Mouse (Mus musculus): ENCODE results near the gene Snx21. TPM values are rescaled to one million over a fixed set of nuclear protein-coding genes. Genes with fewer than 3 reads are reported as not detected.
A peak's percentile ranks its signal among the peaks of the same experiment; 100 is the strongest.

Snx21 gene
- polyA plus RNA-seq, 1 experiment from 2014 or later, result 22.7 TPM

- under 1% methylated on average over 53 of the region's 53 CpGs for WGBS
- Histone ChIP-seq H3K4me3 (ENCODE audit: low read length) (peak within 1 kb of the TSS; percentile 86), H3K4me2 (replicated peaks; ENCODE audit: low read depth, low read length) (peak within 1 kb of the TSS; percentile 75), H3K9me3 (ENCODE audit: low read length) (no peaks in the 10 kb centered on the region), H3K36me3 (ENCODE audit: insufficient read depth, low read length) (peaks cover 46% of the 10 kb centered on the region), H3K27ac (ENCODE audit: low read length) (peak within 1 kb of the TSS; percentile 71), H3K9ac (replicated peaks; ENCODE audit: low read length) (peak within 1 kb of the TSS; percentile 87), H3K27me3 (ENCODE audit: insufficient read depth, low read length) (no peaks in the 10 kb centered on the region), H3K4me1 (ENCODE audit: insufficient read depth, low read length) (peaks cover 25% of the 10 kb centered on the region)
- peak; percentile 99 for ATAC-seq (ENCODE audit: low FRiP score, low TSS enrichment)
These were observed 16.2 kb upstream of the Snx21 start, which contains the start of gene Ube2c for GRCm38 (mm10) chr2:164769258-164770037. Ube2c (plus strand) TSS chr2:164769898.

GRCm38 (mm10) chr2:164770279-164770678 lies 15.3 kb upstream of the Snx21 start:
- ATAC-seq (ENCODE audit: low FRiP score, low TSS enrichment), result no peak
- no peaks in the 10 kb centered on the region for H3K9me3 ChIP-seq (ENCODE audit: low read length)
- H3K36me3 ChIP-seq (ENCODE audit: insufficient read depth, low read length), result peaks cover 39% of the 10 kb centered on the region
- no peaks in the 10 kb centered on the region for H3K27me3 ChIP-seq (ENCODE audit: insufficient read depth, low read length)
- H3K4me3 ChIP-seq (ENCODE audit: low read length), result peak overlapping the region; percentile 86
- H3K4me1 ChIP-seq (ENCODE audit: insufficient read depth, low read length), result peaks cover 25% of the 10 kb centered on the region
- H3K9ac ChIP-seq (replicated peaks; ENCODE audit: low read length), result peak overlapping the region; percentile 87
- H3K27ac ChIP-seq (ENCODE audit: low read length), result peak overlapping the region; percentile 71; the same call in 1 of the 2 replicates
- H3K4me2 ChIP-seq (replicated peaks; ENCODE audit: low read depth, low read length), result peak overlapping the region; percentile 75
- WGBS, result 1% methylated on average over 15 of the region's 15 CpGs

GRCm38 (mm10) chr2:164771123-164771522 lies 14.5 kb upstream of the Snx21 start:
- Histone ChIP-seq H3K9ac (replicated peaks; ENCODE audit: low read length) (peak overlapping the region; percentile 87), H3K9me3 (ENCODE audit: low read length) (no peaks in the 10 kb centered on the region), H3K36me3 (ENCODE audit: insufficient read depth, low read length) (peaks cover 34% of the 10 kb centered on the region), H3K4me3 (ENCODE audit: low read length) (peak overlapping the region; percentile 86), H3K4me1 (ENCODE audit: insufficient read depth, low read length) (peaks cover 25% of the 10 kb centered on the region), H3K27ac (ENCODE audit: low read length) (no peak overlapping the region), H3K4me2 (replicated peaks; ENCODE audit: low read depth, low read length) (peak overlapping the region; percentile 75), H3K27me3 (ENCODE audit: insufficient read depth, low read length) (no peaks in the 10 kb centered on the region)
- 70% methylated on average over 8 of the region's 8 CpGs for WGBS
- ATAC-seq (ENCODE audit: low FRiP score, low TSS enrichment), result no peak

GRCm38 (mm10) chr2:164773229-164773988 lies 12.2 kb upstream of the Snx21 start:
- Histone ChIP-seq H3K27me3 (ENCODE audit: insufficient read depth, low read length) (no peaks in the 10 kb centered on the region), H3K9me3 (ENCODE audit: low read length) (no peaks in the 10 kb centered on the region), H3K9ac (replicated peaks; ENCODE audit: low read length) (no peak overlapping the region), H3K4me1 (ENCODE audit: insufficient read depth, low read length) (peaks cover 25% of the 10 kb centered on the region), H3K4me2 (replicated peaks; ENCODE audit: low read depth, low read length) (no peak overlapping the region), H3K36me3 (ENCODE audit: insufficient read depth, low read length) (peaks cover 19% of the 10 kb centered on the region), H3K4me3 (ENCODE audit: low read length) (no peak overlapping the region), H3K27ac (ENCODE audit: low read length) (no peak overlapping the region)
- ATAC-seq (ENCODE audit: low FRiP score, low TSS enrichment), result no peak
- 82% methylated on average over 14 of the region's 14 CpGs for WGBS

- H3K9me3 ChIP-seq (ENCODE audit: low read length), result no peaks in the 10 kb centered on the region
- H3K4me3 ChIP-seq (ENCODE audit: low read length), result no peak overlapping the region
- H3K27me3 ChIP-seq (ENCODE audit: insufficient read depth, low read length), result no peaks in the 10 kb centered on the region
- no peak overlapping the region for H3K27ac ChIP-seq (ENCODE audit: low read length)
- no peak overlapping the region for H3K4me2 ChIP-seq (replicated peaks; ENCODE audit: low read depth, low read length)
- no peak overlapping the region for H3K9ac ChIP-seq (replicated peaks; ENCODE audit: low read length)
- H3K4me1 ChIP-seq (ENCODE audit: insufficient read depth, low read length), result peaks cover 25% of the 10 kb centered on the region
- no peak for ATAC-seq (ENCODE audit: low FRiP score, low TSS enrichment)
- peaks cover 19% of the 10 kb centered on the region for H3K36me3 ChIP-seq (ENCODE audit: insufficient read depth, low read length)
- WGBS, result 85% methylated on average over 5 of the region's 5 CpGs
These were observed 11.6 kb upstream of the Snx21 start for GRCm38 (mm10) chr2:164773989-164774364.

- no peak overlapping the region for H3K4me3 ChIP-seq (ENCODE audit: low read length)
- H3K4me2 ChIP-seq (replicated peaks; ENCODE audit: low read depth, low read length), result no peak overlapping the region
- peaks cover 19% of the 10 kb centered on the region for H3K36me3 ChIP-seq (ENCODE audit: insufficient read depth, low read length)
- H3K27me3 ChIP-seq (ENCODE audit: insufficient read depth, low read length), result no peaks in the 10 kb centered on the region
- ATAC-seq (ENCODE audit: low FRiP score, low TSS enrichment), result no peak
- H3K4me1 ChIP-seq (ENCODE audit: insufficient read depth, low read length), result peaks cover 13% of the 10 kb centered on the region
- no peaks in the 10 kb centered on the region for H3K9me3 ChIP-seq (ENCODE audit: low read length)
- H3K9ac ChIP-seq (replicated peaks; ENCODE audit: low read length), result no peak overlapping the region
- H3K27ac ChIP-seq (ENCODE audit: low read length), result no peak overlapping the region
- WGBS, result 81% methylated on average over 6 of the region's 6 CpGs
These were observed 9.5 kb upstream of the Snx21 start for GRCm38 (mm10) chr2:164776130-164776529.

- no peaks in the 10 kb centered on the region for H3K9me3 ChIP-seq (ENCODE audit: low read length)
- 64% methylated on average over 17 of the region's 17 CpGs for WGBS
- H3K9ac ChIP-seq (replicated peaks; ENCODE audit: low read length), result no peak overlapping the region
- no peak overlapping the region for H3K4me2 ChIP-seq (replicated peaks; ENCODE audit: low read depth, low read length)
- no peak overlapping the region for H3K27ac ChIP-seq (ENCODE audit: low read length)
- H3K4me3 ChIP-seq (ENCODE audit: low read length), result no peak overlapping the region
- no peak for ATAC-seq (ENCODE audit: low FRiP score, low TSS enrichment)
- H3K27me3 ChIP-seq (ENCODE audit: insufficient read depth, low read length), result no peaks in the 10 kb centered on the region
- H3K4me1 ChIP-seq (ENCODE audit: insufficient read depth, low read length), result peaks cover 6% of the 10 kb centered on the region
- H3K36me3 ChIP-seq (ENCODE audit: insufficient read depth, low read length), result peaks cover 12% of the 10 kb centered on the region
These were observed 8.8 kb upstream of the Snx21 start for GRCm38 (mm10) chr2:164776801-164777200.

- Histone ChIP-seq H3K4me3 (ENCODE audit: low read length) (no peak overlapping the region), H3K27ac (ENCODE audit: low read length) (no peak overlapping the region), H3K36me3 (ENCODE audit: insufficient read depth, low read length) (peaks cover 6% of the 10 kb centered on the region; the same call in 1 of the 2 replicates), H3K4me2 (replicated peaks; ENCODE audit: low read depth, low read length) (no peak overlapping the region), H3K4me1 (ENCODE audit: insufficient read depth, low read length) (no peaks in the 10 kb centered on the region), H3K9me3 (ENCODE audit: low read length) (no peaks in the 10 kb centered on the region), H3K9ac (replicated peaks; ENCODE audit: low read length) (no peak overlapping the region), H3K27me3 (ENCODE audit: insufficient read depth, low read length) (no peaks in the 10 kb centered on the region)
- 84% methylated on average over 30 of the region's 30 CpGs for WGBS
- no peak for ATAC-seq (ENCODE audit: low FRiP score, low TSS enrichment)
These were observed 8.2 kb upstream of the Snx21 start for GRCm38 (mm10) chr2:164777246-164778014.

- Histone ChIP-seq H3K36me3 (ENCODE audit: insufficient read depth, low read length) (peaks cover 3% of the 10 kb centered on the region; the same call in 1 of the 2 replicates), H3K4me1 (ENCODE audit: insufficient read depth, low read length) (no peaks in the 10 kb centered on the region), H3K4me2 (replicated peaks; ENCODE audit: low read depth, low read length) (no peak overlapping the region), H3K9ac (replicated peaks; ENCODE audit: low read length) (no peak overlapping the region), H3K27me3 (ENCODE audit: insufficient read depth, low read length) (no peaks in the 10 kb centered on the region), H3K4me3 (ENCODE audit: low read length) (no peak overlapping the region), H3K27ac (ENCODE audit: low read length) (no peak overlapping the region), H3K9me3 (ENCODE audit: low read length) (no peaks in the 10 kb centered on the region)
- ATAC-seq (ENCODE audit: low FRiP score, low TSS enrichment), result no peak
- WGBS, result 94% methylated on average over 11 of the region's 11 CpGs
These were observed 7.7 kb upstream of the Snx21 start for GRCm38 (mm10) chr2:164778015-164778287.

Data from kidney, embryonic 16.5 days (tissue).